ENCODE assay signal across 12 mouse cellular contexts in genomic region chr11:50492399-50493122, GRCm38 (mm10).
DNase-seq lines count a peak whose midpoint lies in the region; ATAC-seq and TF ChIP-seq lines count a peak whose summit lies in the region.
"Had no signal": no experiment of that assay in that cellular context is flagged by ENCODE, and none has a peak within 500 bp of the region (broad histone marks: within the 10 kb centered on the region; RNA-seq: fewer than 3 reads in every experiment).

No protein-coding gene starts in this region.

- DNase-seq in brain, embryonic 18.5 days (ENCODE audit: low read depth, low spot score), result peak; percentile 26
- peak; percentile 39 for DNase-seq in forebrain, postnatal 0 days
- DNase-seq in midbrain, embryonic 11.5 days (ENCODE audit: low spot score, missing footprints), result no peak
- DNase-seq in right cerebral cortex, adult 2 months (ENCODE audit: low spot score in 2 of 2), result no peak
- no peak for DNase-seq in thymus, postnatal 14 days
- no peak for DNase-seq in urinary bladder, adult 18-20 months (ENCODE audit: low spot score in 2 of 2)
- DNase-seq: embryo, embryonic 11 days; gastrocnemius, postnatal 25 days; kidney, adult 9 months; liver, embryonic 13.5 days had no signal

- no peak for TF ChIP-seq CTCF in E14TG2a.4 (conservative IDR thresholded peaks at IDR 0.05; ENCODE audit: low read length)
- TF ChIP-seq CTCF in forebrain, postnatal 0 days (IDR thresholded peaks at IDR 0.05; ENCODE audit: low read depth), result no peak

- peaks cover 25% of the 10 kb centered on the region for H3K4me1 ChIP-seq in E14TG2a.4 (replicated peaks; ENCODE audit: low read depth, low read length)
- 0 out of 2 replicates have a peak, but pooled peaks cover 10% of the 10 kb centered on the region for H3K4me1 ChIP-seq in forebrain, postnatal 0 days (ENCODE audit: insufficient read depth)
- peaks cover 8% of the 10 kb centered on the region; the same call in 1 of the 2 replicates for H3K4me1 ChIP-seq in midbrain, embryonic 11.5 days (ENCODE audit: control insufficient read depth, insufficient read depth, low read length)
- H3K4me1 ChIP-seq: liver, embryonic 13.5 days had no signal

- peak; percentile 87 for ATAC-seq in forebrain, postnatal 0 days
- ATAC-seq in midbrain, embryonic 11.5 days (ENCODE audit: low FRiP score), result peak; percentile 83
- ATAC-seq: CD4-positive, CD25-positive, alpha-beta regulatory T cell, adult 4 months had no signal

- H3K9me3 ChIP-seq in E14TG2a.4 (ENCODE audit: low read length), result no peaks in the 10 kb centered on the region
- no peaks in the 10 kb centered on the region for H3K9me3 ChIP-seq in forebrain, postnatal 0 days (ENCODE audit: low read length)
- H3K9me3 ChIP-seq in midbrain, embryonic 11.5 days (ENCODE audit: control insufficient read depth, low read length), result no peaks in the 10 kb centered on the region
- H3K9me3 ChIP-seq: liver, embryonic 13.5 days had no signal

- H3K4me3 ChIP-seq in E14TG2a.4 (replicated peaks; ENCODE audit: low read length), result 0 out of 2 replicates have a peak overlapping the region, but pooled peaks have one; percentile 4
- H3K4me3 ChIP-seq in forebrain, postnatal 0 days (ENCODE audit: low read depth, low read length), result no peak overlapping the region
- H3K4me3 ChIP-seq in midbrain, embryonic 11.5 days (ENCODE audit: low read depth, low read length), result no peak overlapping the region
- H3K4me3 ChIP-seq: liver, embryonic 13.5 days had no signal

- H3K9ac ChIP-seq in forebrain, postnatal 0 days, result no peak overlapping the region
- no peak overlapping the region for H3K9ac ChIP-seq in midbrain, embryonic 11.5 days (ENCODE audit: low read length)
- H3K9ac ChIP-seq: liver, embryonic 13.5 days had no signal

- WGBS in forebrain, postnatal 0 days, result 13% methylated on average over 5 of the region's 5 CpGs
- WGBS in midbrain, embryonic 11.5 days, result 45% methylated on average over 5 of the region's 5 CpGs

- H3K36me3 ChIP-seq in E14TG2a.4 (ENCODE audit: insufficient read depth, low read length), result no peaks in the 10 kb centered on the region
- H3K36me3 ChIP-seq in forebrain, postnatal 0 days (ENCODE audit: insufficient read depth), result no peaks in the 10 kb centered on the region
- H3K36me3 ChIP-seq in midbrain, embryonic 11.5 days (ENCODE audit: control insufficient read depth, insufficient read depth, low read length), result no peaks in the 10 kb centered on the region
- H3K36me3 ChIP-seq: liver, embryonic 13.5 days had no signal

- peak overlapping the region; percentile 73 for H3K27ac ChIP-seq in forebrain, postnatal 0 days (ENCODE audit: low read depth, low read length)
- peak overlapping the region; percentile 62 for H3K27ac ChIP-seq in midbrain, embryonic 11.5 days (ENCODE audit: low read depth, low read length)
- H3K27ac ChIP-seq: liver, embryonic 13.5 days had no signal

- no peak overlapping the region for H3K4me2 ChIP-seq in forebrain, postnatal 0 days (ENCODE audit: low read depth)
- H3K4me2 ChIP-seq in midbrain, embryonic 11.5 days, result no peak overlapping the region
- H3K4me2 ChIP-seq: liver, embryonic 13.5 days had no signal

- H3K27me3 ChIP-seq in E14TG2a.4 (ENCODE audit: insufficient read depth, low read length), result no peaks in the 10 kb centered on the region
- H3K27me3 ChIP-seq in forebrain, postnatal 0 days (ENCODE audit: insufficient read depth, low read length), result no peaks in the 10 kb centered on the region
- no peaks in the 10 kb centered on the region for H3K27me3 ChIP-seq in midbrain, embryonic 11.5 days (ENCODE audit: control insufficient read depth, insufficient read depth, low read length)
- H3K27me3 ChIP-seq: liver, embryonic 13.5 days had no signal

Comparison
In these comparisons a context has a peak if more than half of its experiments do, and no peak if none do; other contexts are left out.
1. DNase-seq: peak in brain, embryonic 18.5 days (single experiment) and forebrain, postnatal 0 days (single experiment); none in midbrain, embryonic 11.5 days (single experiment), right cerebral cortex, adult 2 months (0 of 2), thymus, postnatal 14 days (single experiment) and urinary bladder, adult 18-20 months (0 of 2).